Mouse (Mus musculus) kidney, postnatal 0 days (tissue): Measurements from ENCODE around the gene Nek5. TPM values are rescaled to one million over a fixed set of nuclear protein-coding genes. Genes with fewer than 3 reads are reported as not detected.
"Not testable (repeated sequence)": the region's sequence is repeated elsewhere in the genome, so short reads cannot be mapped to it uniquely, and the experiment has no call there.

Source experiments
- ATAC-seq: fragments of 200-750 bp; cut with Nextera tagmentation; replicated peaks from 2 replicates; pipeline ENCODE4 v1.8.0; 2017; ENCODE audit warnings: low read depth, moderate number of reproducible peaks, moderate TSS enrichment, moderate library complexity; ENCODE audit not compliant: low FRiP score
- DNase-seq: peaks from one replicate; pipeline ENCODE4 v3.0.0-alpha.2; 2016; ENCODE audit warnings: low spot score
- H3K27ac ChIP-seq: fragments of 300-500 bp; sonication (generic); 2 replicates; pipeline ENCODE4 v1.5.1; 2014; ENCODE audit warnings: mild to moderate bottlenecking
- H3K27me3 ChIP-seq: fragments of 300-500 bp; sonication (generic); 2 replicates; pipeline ENCODE4 v1.6.1; 2014; ENCODE audit warnings: low read length, mixed read lengths; ENCODE audit not compliant: insufficient read depth
- H3K36me3 ChIP-seq: fragments of 300-500 bp; sonication (generic); 2 replicates; pipeline ENCODE4 v1.6.1; 2014; ENCODE audit warnings: low read length, mixed read lengths; ENCODE audit not compliant: insufficient read depth
- H3K4me1 ChIP-seq: fragments of 300-500 bp; sonication (generic); replicated peaks from 2 replicates; pipeline ENCODE4 v1.6.1; 2014; ENCODE audit warnings: antibody characterized with exemption, low read length, mixed read lengths; ENCODE audit not compliant: insufficient read depth
- H3K4me2 ChIP-seq: fragments of 300-500 bp; sonication (generic); 2 replicates; pipeline ENCODE4 v1.6.1; 2014; ENCODE audit warnings: mild to moderate bottlenecking, low read length, moderate library complexity, mixed read lengths
- H3K4me3 ChIP-seq: fragments of 300-500 bp; sonication (generic); replicated peaks from 2 replicates; pipeline ENCODE4 v1.5.1; 2014; ENCODE audit warnings: low read depth, low read length
- H3K9ac ChIP-seq: fragments of 300-500 bp; sonication (generic); 2 replicates; pipeline ENCODE4 v1.6.1; 2014; ENCODE audit warnings: low read depth, low read length
- H3K9me3 ChIP-seq: fragments of 300-500 bp; sonication (generic); replicated peaks from 2 replicates; pipeline ENCODE4 v1.6.1; 2016; ENCODE audit warnings: low read length, inconsistent platforms, mixed read lengths
- CTCF ChIP-seq: IDR thresholded peaks from 2 replicates; pipeline ENCODE4 v1.5.1; 2016; ENCODE audit warnings: antibody characterized with exemption, low read depth, mild to moderate bottlenecking, moderate library complexity
- WGBS: fragments of 180-500 bp; shearing (Covaris S2); extraction: QIAGEN DNeasy Blood & Tissue Kit; methylation state at CpG from one replicate; pipeline ENCODE4 v1.1.7; 2014; 5-methylcytosine and 5-hydroxymethylcytosine counted together
- polyA plus RNA-seq: library from polyadenylated mRNA; unstranded; fragments of >200 nt; fragmentation: Nextera tagmentation; extraction: Ambion mirVana; gene quantifications from 2 replicates; pipeline ENCODE4 v1.2.1, GENCODE M21; 2015

Gene Nek5
- polyA plus RNA-seq, 1 experiment from 2014 or later: 0.47 TPM

DNA sequence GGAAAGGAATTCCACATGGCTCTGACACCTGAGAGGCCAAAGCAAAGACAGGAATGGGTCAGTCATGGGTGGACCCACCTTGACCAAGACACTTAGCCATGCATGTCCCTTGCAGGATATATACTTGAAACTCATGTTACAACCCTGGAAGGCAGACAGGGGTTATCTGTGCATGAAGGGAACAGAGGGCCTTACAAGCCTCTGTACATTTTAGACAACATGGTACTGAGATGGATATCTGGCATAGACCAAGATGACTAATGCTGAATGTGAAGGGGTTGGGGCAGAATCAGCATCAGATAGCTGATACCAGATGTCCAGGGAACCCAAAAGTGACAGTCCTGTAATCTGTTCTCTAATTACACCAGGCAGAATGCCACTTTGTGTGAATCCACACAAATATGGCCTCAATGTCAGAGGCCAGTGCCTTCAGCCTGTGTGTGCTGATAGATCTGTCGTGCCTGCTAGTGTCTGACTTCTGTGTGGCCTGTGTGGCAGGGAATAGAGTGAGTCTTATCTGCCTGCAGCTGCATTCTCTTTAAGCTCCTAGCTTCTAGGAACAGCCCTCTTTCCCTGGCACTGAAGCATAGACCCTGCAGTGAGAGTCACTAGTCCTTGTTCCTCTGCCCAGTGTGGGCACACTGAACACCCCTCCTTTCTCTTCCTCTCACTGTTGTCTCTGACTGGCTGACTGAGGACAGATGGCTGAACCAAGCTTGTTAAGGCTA is 19.1 kb upstream of the Nek5 start:
- Histone ChIP-seq H3K4me3 (no peak overlapping the region), H3K36me3 (0 out of 2 replicates have a peak, but pooled peaks cover 3% of the 10 kb centered on the region), H3K4me2 (no peak overlapping the region), H3K9me3 (no peaks in the 10 kb centered on the region), H3K9ac (no peak overlapping the region), H3K4me1 (no peaks in the 10 kb centered on the region), H3K27me3 (no peaks in the 10 kb centered on the region), H3K27ac (no peak overlapping the region)
- DNase-seq: no peak
- 75% methylated on average over 1 of the region's 1 CpGs for WGBS
- ATAC-seq: no peak
- TF ChIP-seq CTCF: no peak

DNA sequence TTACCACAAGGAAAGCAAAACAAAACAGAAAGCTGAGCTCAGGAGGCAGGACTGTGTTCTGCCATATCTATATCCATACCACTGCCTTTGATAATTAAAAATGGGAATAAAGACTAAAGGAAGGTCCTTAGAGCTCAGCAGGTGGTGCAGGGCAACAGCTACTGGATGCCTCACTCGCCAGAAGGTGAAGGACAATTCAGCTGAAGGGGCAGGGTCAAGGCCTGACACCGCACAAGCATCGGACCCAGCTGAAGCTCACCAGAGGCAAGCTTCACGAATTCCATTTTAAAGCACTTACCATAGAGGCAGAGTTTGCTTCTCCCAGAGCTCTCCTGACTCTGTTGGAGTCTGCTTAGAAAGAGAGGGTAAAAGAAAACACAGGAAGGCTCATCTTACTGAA is 17.7 kb upstream of the Nek5 start:
- no peak for TF ChIP-seq CTCF
- no peaks in the 10 kb centered on the region for H3K9me3 ChIP-seq
- no peaks in the 10 kb centered on the region for H3K27me3 ChIP-seq
- WGBS: 76% methylated on average over 4 of the region's 4 CpGs
- H3K4me1 ChIP-seq: no peaks in the 10 kb centered on the region
- no peak overlapping the region for H3K27ac ChIP-seq
- no peak overlapping the region for H3K4me2 ChIP-seq
- H3K36me3 ChIP-seq: 0 out of 2 replicates have a peak, but pooled peaks cover 3% of the 10 kb centered on the region
- no peak overlapping the region for H3K9ac ChIP-seq
- H3K4me3 ChIP-seq: no peak overlapping the region
- DNase-seq (no peak), ATAC-seq (no peak)

DNA sequence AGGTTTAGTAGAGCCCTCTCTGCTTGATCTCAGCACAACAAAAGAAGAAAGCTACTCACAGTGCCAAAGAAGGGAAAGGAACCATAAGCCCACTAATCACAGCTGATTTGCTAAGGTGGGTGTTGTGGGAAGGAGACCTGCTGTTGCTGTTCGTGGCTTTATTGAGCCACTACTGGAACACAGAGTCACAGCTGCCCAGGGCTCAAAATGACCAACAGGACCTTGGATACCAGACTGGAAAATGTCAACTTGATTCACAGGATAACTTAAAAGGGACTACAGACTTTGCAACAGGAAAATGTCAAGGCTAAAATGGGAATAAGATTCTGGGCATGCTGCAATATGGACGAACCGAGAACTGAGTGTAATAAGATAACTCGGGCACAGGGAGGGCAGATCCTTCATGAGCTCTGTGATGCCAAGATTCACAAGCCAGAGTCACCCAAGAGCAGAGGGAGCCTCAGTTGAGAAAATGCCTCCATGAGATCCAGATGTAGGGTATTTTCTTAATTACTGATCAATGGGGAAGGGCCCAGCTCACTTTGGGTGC is 17.1 kb upstream of the Nek5 start:
- no peak overlapping the region for H3K4me3 ChIP-seq
- no peak overlapping the region for H3K9ac ChIP-seq
- no peaks in the 10 kb centered on the region for H3K9me3 ChIP-seq
- H3K4me1 ChIP-seq: no peaks in the 10 kb centered on the region
- H3K4me2 ChIP-seq: no peak overlapping the region
- H3K27me3 ChIP-seq: no peaks in the 10 kb centered on the region
- no peak for DNase-seq
- 0 out of 2 replicates have a peak, but pooled peaks cover 3% of the 10 kb centered on the region for H3K36me3 ChIP-seq
- no peak overlapping the region for H3K27ac ChIP-seq
- no peak for ATAC-seq
- WGBS: 89% methylated on average over 4 of the region's 4 CpGs
- TF ChIP-seq CTCF: no peak

DNA sequence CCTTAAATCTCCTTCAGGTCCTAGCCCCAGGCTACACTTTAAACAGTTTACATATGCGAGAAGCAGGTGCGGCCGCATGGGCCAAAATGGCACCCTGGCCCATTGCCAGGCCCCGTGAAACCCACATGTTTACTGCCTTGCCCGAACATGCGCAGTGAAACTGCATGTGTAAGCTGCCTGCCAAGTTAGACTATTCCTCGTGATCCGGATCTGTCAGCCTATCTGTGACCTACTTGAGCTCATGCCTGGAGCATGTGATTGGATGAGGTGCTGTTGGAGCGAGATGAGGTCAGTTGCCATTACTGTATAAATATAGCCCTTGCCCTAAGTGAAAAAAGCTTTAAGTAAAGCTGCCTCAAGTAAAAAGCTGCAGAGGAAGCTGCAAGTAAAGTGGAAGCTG is 11.6 kb upstream of the Nek5 start:
- not testable (repeated sequence) for H3K4me3 ChIP-seq, H3K36me3 ChIP-seq, H3K9me3 ChIP-seq, H3K27ac ChIP-seq, H3K27me3 ChIP-seq, H3K9ac ChIP-seq, H3K4me2 ChIP-seq, H3K4me1 ChIP-seq, ATAC-seq, DNase-seq
- 83% methylated on average over 9 of the region's 9 CpGs for WGBS

DNA sequence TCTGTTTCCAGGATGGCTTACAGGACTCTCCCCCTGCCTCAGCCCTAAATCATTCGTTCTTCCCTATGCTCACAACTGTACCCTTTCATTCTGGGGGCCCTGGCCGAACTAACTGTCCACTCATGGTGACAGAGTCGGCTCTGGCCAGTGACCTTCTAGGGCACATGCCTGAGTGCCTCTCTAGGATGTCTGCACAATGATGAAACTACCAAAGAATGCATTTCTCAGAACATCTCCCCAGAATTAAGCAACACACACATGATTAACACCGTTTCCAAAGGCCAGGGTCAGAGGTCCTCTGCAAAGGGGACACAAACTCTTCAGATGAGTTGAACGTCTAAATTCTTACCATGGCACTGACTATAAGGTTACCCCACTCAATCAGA is 9.9 kb upstream of the Nek5 start:
- no peak overlapping the region for H3K4me3 ChIP-seq
- H3K27ac ChIP-seq: no peak overlapping the region
- 56% methylated on average over 5 of the region's 5 CpGs for WGBS
- no peak overlapping the region for H3K4me2 ChIP-seq
- H3K9me3 ChIP-seq: no peaks in the 10 kb centered on the region
- H3K27me3 ChIP-seq: no peaks in the 10 kb centered on the region
- no peak for DNase-seq
- no peak; the same call in 1 of the 2 replicates for ATAC-seq
- no peaks in the 10 kb centered on the region for H3K4me1 ChIP-seq
- TF ChIP-seq CTCF: no peak
- peaks cover 3% of the 10 kb centered on the region; the same call in 1 of the 2 replicates for H3K36me3 ChIP-seq
- no peak overlapping the region for H3K9ac ChIP-seq

DNA sequence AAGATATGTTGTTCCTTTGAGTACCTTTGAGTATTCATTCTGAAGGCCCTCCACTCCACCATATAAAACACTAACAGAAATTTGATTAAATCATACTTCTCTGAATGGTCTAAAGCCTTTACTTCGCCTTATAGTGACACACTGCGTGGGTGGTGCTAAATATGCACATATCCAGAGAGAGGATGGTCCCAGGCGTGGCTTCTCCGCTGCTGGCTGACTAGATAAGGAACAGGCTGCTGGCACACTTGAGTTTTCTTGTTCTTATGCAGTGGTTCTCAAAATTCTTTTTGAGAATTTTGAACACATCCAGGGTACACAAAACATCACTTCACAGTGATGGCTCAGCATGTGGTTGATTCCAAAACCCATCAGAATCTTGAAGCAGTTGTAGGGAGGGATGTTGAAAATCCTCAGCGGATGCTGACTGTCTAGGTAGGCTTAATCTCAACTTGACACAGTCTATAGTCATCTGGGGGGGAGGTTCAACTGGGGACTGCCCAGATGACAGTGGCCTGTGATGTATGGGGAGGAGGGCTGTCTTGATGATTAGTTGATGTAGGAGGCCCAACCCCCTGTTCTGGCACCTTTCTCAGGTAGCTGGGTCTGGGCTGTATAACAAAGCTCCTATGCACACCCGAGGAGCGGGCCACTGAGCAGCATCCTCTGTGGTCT is 9.4 kb upstream of the Nek5 start:
- WGBS: 90% methylated on average over 7 of the region's 7 CpGs
- peaks cover 3% of the 10 kb centered on the region; the same call in 1 of the 2 replicates for H3K36me3 ChIP-seq

More for the DNA sequence above, 9.4 kb upstream of the Nek5 start:
- no peak for TF ChIP-seq CTCF
- no peak overlapping the region for H3K27ac ChIP-seq
- H3K27me3 ChIP-seq: no peaks in the 10 kb centered on the region
- no peak overlapping the region for H3K4me2 ChIP-seq
- no peak overlapping the region for H3K9ac ChIP-seq
- H3K4me1 ChIP-seq: no peaks in the 10 kb centered on the region
- no peaks in the 10 kb centered on the region for H3K9me3 ChIP-seq
- H3K4me3 ChIP-seq: no peak overlapping the region
- DNase-seq: no peak
- ATAC-seq: no peak; the same call in 1 of the 2 replicates
